Mouse (Mus musculus): Measurements from ENCODE around the gene Plet1.

Gene Plet1

DNA sequence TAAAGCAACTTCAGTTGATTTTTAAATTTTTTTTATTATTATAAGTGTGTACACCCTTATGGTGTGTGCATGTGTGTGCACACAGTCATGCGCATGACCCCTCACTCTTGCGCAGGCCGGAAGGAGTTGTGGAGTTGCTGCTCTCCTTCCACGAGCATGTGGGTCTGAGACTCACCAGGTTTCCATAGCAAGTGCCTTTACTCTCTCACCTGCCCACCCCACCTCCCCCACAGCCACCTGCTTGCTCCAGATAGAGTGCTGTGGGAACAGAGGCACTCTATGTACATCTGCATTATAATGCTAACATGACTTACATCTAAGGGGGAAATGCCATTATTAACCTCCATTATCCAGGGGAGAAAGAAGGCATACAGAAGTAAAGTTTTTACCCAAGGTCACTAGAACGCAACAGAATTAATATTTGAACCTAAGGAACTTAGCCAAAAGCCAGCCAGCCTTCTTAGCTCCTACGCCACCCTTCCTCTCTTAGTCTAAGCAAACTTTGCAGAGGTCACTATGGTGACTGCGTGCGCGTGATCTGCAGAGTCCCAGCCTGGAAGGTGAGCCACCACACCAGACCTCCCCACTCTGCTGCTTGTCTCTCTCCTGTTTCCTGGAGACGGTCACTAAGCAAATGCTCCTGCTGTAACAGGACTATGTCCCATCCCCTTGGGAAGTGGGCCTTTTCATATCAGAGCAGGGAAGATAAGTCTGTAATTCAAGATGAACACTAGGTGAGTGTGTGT, 1.3 kb downstream of the Plet1 start:
- DNase-seq (ENCODE audit: low spot score in 2 of 2), result no peak

DNA sequence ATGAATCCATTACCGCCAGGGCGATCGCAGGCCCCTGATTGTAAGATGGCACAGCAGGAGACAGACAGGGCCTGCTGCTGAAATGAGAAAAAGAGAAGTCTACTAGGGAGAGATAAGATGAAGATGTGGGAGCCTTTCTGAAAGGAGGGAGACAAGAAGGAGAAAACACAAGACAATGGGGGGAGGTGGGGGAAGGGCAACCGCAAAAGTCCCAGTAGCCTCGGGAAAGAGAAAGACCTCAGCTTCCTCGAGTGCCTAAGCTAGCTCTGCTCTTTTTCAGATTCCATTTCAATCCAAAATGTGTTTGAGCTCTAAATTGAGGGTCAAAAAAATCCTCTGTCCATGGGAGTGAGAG, 1.8 kb downstream of the Plet1 start:
- DNase-seq (ENCODE audit: low spot score in 2 of 2), result no peak

DNA sequence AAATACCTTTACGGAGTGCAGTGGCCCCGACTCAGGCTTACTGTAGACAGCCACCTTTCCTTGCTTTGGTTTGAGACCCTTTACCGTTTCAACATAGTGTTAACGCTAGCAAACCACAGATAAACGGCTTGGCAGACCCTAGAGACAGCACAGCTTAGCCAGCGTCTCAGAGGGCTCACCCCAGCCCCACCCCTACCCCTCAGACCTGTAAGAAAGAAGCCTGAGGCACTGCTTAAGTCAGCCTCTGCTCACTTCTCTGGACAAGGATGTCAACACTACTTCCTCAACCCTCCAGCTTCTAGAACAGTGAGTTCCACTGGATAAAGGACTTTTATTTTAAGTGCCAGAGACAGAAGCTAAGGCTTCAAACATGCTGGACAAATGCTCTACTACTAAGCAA, 2.2 kb downstream of the Plet1 start:
- DNase-seq (ENCODE audit: low spot score in 2 of 2), result no peak

DNA sequence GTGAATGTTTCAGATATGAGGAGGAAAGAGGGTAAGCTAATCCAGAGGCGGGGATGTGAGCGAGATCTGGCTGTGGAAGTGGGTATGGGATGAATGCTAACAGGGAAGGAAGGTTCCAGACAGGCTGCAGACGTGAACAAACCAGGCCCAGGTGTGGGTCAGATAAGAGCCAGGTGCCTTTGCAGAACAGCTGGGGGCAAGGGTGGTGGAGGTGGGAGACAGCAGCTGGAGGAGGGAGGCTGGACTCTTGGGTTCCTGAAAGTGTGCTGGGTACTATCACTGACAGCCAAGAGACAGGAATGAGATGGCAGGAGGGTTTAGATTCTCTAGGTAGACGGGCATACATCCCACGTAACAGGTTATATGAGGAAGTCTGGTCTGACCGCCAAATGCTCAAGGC, 2.8 kb downstream of the Plet1 start:
- DNase-seq (ENCODE audit: low spot score in 2 of 2), result no peak

DNA sequence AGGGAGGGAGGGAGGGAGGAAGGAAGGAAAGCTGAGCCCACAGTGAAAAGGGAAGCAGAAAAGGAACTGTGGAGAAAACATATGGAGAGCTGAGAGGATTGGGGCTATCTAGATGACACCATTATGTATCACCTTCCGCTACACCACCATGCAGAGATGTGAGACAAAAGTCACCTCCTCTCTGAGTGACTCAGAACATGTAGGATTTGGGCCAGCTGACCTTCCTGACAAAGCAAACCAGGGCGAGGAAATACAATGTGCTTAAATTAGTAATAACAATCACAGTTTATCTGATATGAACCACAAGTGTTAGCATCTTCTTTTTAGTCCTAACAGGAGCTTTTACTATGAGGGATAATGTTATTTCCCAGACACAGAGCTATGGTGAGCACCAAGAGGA, 3.2 kb downstream of the Plet1 start:
- no peak for DNase-seq (ENCODE audit: low spot score in 2 of 2)

DNA sequence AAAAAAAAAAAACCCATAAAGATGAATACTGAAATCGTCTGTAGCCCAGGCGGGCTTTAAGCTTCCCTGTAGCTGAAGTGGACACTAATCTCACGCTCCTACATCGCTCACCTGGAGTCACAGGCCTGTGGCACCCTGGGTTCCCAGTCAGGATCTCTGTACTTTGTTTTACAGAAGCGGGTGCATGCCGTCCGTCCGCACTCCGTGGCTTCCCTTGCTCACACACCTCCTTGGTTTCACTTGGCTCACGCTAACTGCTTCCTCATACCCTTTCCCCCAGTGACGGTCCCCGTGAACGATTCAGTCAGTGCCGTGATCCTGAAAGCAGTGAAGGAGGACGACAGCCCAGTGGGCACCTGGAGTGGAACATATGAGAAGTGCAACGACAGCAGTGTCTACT, 4.5 kb downstream of the Plet1 start:
- DNase-seq (ENCODE audit: low spot score in 2 of 2), result no peak

DNA sequence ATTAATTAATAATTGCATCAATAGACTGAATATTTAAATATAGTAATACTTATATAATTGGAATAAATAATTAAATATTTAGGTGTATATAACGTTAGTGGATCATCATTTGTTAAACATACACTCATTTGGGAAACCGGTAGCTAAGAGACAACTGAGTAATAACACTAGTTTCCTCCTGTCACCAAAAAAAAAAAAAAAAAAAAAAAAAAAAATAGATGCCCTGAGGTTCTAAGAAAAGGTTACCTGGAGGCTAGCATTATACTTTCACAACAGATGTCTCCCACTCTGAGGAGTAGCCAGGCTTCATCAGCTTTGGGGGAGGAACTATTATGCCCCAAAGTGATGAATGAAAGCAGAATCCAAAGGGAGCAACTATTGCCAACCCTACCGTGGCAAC, 5.5 kb downstream of the Plet1 start:
- no peak for DNase-seq (ENCODE audit: low spot score in 2 of 2)

DNA sequence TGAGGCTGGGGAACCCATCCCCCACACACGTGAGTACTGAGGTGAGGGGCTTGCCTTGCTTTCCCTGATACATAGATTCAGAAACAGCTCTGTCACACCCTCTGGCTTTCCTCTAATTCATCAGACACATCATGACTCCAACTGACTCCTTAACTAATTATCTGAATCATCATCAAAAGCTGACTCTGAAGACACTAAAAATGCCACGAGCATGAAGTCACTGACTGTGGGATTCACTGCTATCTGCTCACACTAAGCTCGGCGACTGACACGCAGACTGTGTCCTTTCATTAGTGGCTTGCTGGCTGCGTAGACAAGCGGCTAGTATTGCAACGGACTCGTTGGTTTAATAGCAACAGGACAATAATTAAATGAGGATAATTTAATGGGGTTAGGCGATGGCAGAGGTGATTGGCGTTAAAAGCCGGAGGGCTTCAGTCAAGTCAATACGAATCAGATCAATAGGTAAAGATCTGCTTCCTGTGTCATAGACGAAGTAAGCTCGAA, 6.2 kb downstream of the Plet1 start:
- DNase-seq (ENCODE audit: low spot score in 2 of 2), result no peak

DNA sequence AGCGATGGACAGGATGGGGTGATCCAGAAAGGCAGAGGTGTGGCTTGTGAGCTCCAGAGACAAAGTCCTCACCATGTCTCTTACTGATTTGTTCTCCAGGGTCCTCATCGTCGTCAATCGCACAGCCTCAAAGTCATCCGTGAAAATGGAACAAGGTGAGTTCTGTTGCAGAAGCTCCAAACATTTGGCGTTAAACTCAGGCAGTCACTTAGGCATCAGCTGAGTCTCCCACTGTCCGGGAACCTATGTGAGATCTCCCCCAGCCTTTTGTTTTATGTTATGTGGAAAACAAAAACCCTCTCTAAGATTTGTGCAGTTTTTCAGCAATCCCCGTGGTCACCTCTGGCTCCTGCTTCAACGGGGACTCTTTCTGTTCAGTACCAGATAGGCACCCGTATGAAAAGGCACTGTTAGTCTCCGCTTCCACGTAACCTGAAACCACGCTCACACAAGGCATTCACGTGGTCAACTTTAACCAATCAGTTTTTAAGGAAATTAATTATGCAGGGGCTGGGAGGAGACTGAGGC, 6.7 kb downstream of the Plet1 start:
- DNase-seq (ENCODE audit: low spot score in 2 of 2), result peak in 1 of 2 experiments; percentile 16

DNA sequence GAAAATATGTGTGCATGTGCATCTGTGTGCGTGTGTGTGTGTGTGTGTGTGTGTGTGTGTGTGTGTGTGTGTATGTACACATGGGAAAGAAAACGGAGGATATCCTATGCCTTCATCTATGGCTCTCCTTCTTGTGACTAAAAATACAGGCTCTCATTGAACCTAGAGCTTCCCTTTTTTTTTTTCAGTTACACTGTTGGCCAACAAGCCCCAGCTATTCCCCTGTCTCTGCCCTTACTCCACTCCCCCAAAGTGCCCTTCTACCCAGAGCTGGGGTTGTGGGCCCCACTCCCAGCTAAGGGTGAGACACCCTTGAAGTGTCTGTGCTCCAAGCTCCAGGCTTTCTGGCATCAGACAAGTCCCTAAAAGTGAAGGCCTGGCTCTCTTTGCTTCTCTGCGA, 8.6 kb downstream of the Plet1 start:
- DNase-seq (ENCODE audit: low spot score in 2 of 2), result no peak

DNA sequence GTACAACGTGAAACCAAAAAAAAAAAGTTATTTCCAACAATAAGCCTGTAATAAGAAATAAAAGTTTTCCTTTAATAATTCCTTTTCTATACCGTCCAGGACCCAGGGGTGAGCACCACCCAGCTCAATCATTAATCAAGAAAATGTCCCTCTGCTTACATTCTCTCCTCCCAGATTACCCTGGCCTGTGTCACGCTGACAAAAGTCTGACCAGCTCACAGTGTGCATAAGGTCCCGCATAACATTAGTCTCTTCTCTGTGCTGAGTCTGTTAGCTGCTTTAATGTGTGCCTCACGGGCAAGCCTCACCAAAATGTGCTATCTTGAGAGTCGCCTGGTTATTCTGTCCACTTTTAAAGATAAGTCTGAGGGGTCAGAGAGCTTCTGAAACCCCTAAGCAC, 11.1 kb downstream of the Plet1 start:
- DNase-seq (ENCODE audit: low spot score in 2 of 2), result no peak

DNA sequence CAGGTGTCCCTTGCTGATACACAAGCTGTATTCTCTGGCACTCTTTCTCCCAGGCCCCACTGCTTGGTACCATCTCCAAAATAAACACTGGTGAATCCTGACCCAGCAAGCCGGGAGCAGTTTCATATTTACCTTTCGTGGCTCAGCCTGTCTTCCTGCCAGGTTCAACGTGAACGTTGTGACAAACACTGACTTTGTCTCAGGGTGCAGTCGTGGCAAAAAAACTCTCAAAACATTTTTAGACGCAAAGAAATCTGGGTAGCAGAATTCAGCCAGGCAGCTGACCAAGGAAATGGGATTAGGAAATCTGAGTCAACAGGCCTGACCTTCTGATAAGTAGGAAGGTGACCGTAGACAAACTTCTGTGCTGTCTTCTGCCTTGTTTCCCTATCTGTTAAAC, 13.2 kb downstream of the Plet1 start:
- no peak for DNase-seq (ENCODE audit: low spot score in 2 of 2)

DNA sequence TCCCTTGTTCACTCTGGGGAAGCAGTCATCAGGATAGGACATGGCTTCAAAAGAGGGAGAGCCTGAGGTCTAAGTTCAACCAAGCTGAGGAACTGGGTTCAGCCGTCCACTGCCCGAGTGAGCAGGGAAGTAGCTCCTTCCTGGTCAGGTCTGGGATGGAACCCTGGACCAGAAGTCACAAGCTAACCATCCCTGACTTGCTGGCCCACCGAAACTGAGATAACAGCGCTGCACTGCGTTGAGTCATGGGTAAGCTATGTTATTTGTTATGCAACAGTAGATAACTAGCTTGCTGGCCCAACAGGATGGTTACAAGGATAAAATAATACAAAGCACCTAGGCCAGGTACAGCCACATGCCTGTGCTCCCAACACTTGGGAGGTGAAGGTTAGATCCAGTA, 21.1 kb downstream of the Plet1 start:
- no peak for DNase-seq (ENCODE audit: low spot score in 2 of 2)

DNA sequence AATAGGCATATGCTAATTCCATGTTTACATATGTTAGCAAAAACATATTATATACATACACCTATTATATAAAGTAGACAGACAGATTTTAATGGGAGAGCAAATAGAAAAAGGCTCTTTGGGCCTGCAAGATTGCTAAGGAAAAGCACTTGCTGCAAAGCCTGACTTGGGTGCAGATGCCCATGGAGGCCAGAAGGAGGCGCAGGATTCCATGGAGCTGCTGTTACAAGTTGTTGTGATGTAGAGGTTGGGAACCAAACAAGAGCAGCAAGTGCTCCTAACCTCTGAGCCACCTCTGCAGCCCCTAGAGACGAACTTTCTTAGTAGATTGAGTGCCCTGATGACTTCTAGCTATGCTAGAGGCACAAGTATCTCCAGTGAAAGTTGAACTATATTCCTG, 24.5 kb downstream of the Plet1 start:
- DNase-seq (ENCODE audit: low spot score in 2 of 2), result no peak

DNA sequence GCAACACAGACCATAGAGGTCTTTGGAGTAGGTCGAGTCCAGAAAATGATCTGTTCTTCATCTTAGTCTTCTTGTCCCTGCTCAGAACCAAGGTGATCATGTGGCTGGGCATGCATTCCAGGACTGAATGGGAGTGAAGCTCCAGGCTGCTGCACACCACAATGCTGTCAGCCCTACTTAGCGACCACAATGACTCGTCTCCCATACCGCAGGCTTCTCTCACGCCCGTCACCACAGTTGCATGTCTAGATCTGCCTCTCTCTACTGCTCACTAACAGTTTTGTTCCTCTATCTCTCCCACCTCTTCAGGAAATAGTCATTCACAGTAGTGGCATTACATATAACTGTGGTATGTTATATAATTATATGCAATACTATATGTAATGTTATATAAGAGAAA, 26.4 kb downstream of the Plet1 start:
- DNase-seq (ENCODE audit: low spot score in 2 of 2), result no peak

DNA sequence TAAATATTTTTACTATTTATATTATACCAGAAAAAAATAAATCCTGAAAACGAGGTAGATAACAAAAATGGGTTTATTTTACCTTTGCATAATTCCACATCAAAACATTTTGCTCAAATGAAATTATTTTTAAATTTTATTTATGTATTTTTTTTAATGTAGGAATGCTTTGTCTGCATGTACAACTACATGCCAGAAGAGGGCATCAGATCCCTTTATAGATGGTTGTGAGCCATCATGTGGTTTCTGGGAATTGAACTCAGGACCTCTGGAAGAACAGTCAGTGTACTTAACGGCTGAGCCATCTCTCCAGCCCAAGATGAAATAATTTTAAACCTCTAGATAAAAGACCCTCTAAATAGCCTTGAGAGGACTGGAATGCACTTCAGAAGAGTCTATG, 27.2 kb downstream of the Plet1 start:
- DNase-seq (ENCODE audit: low spot score in 2 of 2), result no peak

DNA sequence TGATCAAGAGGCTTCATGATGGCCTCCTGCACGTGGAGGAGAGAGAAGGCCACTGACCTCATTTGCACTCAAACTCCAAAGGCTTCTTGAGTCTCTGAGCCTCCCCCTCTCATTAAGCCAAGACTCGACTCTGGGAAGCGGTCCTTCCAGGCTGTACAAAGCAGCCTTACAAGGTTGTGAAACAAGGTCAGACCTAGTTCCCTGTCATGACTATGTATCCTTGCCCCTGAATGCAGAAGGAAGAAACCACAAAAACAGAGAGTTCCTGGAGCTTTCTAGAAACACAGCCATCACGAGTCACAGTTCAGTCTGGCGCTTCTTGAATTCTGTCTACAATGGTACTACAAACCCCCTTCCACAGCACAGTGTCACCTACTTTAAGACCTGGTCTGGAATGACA, 28.2 kb downstream of the Plet1 start:
- no peak for DNase-seq (ENCODE audit: low spot score in 2 of 2)

DNA sequence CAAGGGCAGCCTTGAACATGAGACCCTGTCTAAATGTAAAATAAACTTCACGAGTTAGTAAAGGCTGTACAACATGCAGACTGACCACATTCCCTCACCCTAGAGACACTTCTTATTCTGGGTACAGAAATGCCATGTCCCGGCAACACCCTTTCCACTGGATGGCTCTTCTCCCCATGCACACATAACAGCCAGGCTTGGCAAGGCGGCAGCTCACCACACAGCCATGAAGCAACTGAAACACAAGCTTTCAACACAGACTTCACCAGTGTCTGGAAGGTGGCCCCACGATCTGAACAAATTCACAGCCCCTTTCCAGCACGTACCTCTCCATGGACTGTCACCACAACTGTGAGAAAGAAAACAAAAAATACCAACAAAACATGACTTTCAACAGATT, 30.6 kb downstream of the Plet1 start:
- no peak for DNase-seq (ENCODE audit: low spot score in 2 of 2)

DNA sequence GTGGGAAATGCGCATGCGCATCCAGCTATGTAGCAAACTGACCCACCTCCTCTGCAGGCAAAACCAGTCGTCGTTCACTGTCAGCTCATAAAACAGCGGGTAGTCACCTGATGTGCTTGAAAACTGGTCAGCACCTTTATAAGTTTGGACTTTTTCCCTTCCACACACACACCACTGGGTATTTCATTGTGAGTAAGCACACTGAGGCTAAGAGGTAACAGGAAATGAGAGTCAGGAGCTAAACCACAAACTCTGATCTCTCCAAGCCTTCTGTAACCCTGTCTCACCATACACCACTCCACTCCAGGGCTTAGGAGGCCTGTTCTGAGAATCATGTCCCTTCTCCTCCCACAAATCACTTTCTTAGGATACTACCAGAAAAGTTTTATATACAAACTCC, 31.3 kb downstream of the Plet1 start:
- no peak for DNase-seq (ENCODE audit: low spot score in 2 of 2)

DNA sequence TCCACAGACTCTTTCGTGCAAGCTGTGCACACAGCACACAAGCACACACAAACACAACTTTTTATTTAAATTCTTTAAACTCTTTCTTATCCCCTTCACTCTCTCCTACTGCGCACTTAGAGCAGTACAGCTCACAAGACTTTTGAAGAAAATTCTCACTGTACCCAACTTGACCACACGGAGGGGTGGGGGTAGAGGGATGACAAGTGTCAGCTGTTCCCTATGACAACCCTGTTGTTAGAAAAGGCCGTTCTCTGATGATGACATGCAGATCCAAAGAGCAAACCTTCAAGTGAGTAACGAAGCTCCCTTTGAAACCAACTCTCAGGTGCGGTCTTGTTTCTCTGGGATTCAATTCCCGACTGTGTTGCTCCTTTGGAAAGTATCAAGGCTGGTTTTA, 33.5 kb downstream of the Plet1 start:
- no peak for DNase-seq (ENCODE audit: low spot score in 2 of 2)

DNA sequence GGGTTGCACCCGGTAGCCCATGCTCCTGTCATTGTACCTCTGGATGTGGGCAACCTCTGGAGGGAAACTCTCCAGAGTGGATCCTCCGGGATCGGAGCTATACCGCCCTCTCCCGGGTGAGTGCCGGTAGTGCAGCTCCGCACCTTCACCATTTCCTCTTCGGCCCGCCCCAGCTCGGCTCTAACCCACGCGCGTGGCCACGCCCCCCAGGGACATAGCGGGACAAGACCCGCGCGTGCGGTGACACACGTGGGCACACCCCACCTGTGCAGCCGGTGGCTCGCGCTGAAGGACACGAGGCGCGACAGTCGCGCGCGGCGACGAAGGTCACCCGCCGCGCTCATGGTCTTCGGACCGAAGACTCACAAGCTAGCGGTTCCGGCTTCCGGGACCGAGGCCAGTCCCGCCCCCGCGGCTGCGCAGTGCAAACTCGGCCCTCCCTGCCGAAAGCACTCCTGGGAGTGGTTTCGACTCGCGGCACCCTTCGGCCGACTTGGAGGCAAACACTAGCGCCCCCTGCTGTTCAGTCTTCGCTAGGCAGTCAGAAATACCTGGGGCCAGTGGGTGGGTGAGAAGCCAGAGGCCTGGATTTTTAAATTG, 34.1 kb downstream of the Plet1 start, which contains the start of gene Pts:
TSS of gene Pts (minus strand) at position 432 of the 600 bp plus-strand sequence.
- peak; percentile 96 to 97 for DNase-seq (ENCODE audit: low spot score in 2 of 2)

DNA sequence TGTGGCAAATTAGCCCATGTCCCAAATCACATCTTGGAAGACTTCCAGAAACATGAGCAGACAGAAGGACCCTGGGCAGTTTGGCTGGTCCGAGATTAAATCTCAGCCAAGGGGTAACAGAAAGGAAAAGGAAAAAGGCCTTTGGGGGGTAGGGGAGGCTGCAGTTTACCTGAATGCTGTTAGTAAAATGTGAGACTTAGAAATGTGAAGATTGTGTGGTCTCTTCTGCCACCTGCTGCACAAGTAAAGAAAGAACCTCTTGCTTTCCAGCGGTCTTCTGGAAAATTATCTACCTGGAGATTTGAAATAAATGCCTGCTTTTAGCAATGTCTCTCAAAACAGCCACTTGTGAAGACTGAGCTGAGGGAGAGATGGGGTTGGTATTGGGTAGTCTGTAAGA, 36.6 kb downstream of the Plet1 start:
- DNase-seq (ENCODE audit: low spot score in 2 of 2), result no peak

DNA sequence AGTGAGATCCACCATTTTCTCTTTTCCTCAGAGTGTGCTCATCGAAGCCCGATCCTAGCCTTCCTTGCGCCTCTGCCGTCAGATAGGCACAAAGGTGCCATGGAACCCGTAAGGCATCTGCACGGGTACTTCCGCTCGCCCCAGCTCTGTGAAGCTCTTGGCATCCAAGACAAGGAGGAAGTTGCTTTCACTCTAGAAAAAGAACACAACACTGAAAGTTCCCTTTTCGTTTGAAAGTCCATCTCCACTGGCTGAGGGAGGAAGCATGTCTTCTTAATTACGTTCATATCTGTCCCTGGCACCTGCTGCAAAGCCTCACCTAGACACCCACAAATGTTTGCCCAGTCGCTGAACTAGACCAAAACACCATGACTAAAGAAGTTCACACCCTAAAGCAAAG, 39.0 kb downstream of the Plet1 start:
- peak in 1 of 2 experiments; percentile 18 for DNase-seq (ENCODE audit: low spot score in 2 of 2)

All from heart, adult 9 months (tissue).